Mouse (Mus musculus) cerebellum, adult 8-10 months (tissue): ENCODE measurements around the gene Pcp2.
"Not testable (repeated sequence)": the region's sequence is repeated elsewhere in the genome, so short reads cannot be mapped to it uniquely, and the experiment has no call there.

ENCODE experiments used
- DNase-seq: peaks from one replicate; pipeline ENCODE4 v3.0.0; 2022

Gene Pcp2

GRCm38 (mm10) chr8:3609816-3610150 lies 15.6 kb downstream of the Pcp2 start:
- DNase-seq: no peak

DNA sequence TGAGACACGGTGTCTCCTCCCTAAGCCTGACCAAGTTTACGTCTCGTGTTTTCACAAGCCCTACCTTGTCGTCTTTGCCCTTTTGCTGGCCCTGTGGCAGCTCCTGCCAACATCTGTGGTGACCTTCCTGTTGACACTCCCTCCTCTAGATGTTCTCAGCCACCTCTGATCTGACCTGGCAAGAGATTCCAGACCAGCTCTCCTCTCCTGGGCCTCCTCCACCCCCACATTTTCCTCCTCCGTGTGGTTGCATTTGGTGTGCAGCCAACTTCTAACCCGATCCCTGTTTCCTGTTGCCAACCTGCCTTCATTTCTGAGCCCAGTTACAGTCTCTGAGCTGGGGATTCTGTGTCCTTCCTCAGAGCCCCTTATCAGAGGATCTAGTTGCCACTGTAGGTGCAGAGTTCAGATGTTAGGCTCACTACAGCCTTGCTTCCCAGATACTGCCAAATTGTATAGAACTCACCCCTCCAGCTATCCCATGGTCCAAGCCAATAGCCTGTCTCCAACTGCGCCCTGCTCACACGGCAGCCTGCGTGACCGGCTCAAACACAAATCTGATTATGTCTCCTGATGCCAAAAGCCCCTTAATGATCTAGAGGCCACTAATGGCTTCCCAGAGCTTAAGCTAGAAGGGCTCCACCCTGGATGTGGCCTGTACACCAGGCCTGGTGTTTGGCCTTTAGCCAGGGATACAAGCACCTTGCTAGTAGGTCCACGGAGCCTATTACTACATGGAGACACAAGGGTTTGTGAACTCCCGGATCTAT lies 16.1 kb downstream of the Pcp2 start:
- no peak for DNase-seq

DNA sequence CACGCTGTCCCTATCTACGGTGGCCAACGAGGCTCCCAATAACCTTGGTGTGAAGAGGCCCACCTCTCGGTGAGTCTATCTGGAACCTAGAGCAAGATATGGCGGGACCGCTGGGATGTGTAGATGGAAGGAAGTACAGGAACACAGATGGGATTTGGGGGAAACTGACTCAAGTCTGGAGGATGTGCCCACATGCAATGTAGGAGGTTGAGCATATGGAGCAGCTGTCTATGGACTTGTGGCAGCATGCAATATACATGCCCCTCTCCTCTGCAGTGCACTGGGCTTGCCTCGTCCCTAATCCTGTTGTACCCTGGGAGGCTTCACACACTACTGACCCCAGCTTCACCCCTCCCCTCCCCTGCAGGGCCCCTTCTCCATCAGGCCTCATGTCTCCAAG lies 17.5 kb downstream of the Pcp2 start:
- no peak for DNase-seq

GRCm38 (mm10) chr8:3606593-3606992 lies 18.8 kb downstream of the Pcp2 start:
- DNase-seq: no peak

DNA sequence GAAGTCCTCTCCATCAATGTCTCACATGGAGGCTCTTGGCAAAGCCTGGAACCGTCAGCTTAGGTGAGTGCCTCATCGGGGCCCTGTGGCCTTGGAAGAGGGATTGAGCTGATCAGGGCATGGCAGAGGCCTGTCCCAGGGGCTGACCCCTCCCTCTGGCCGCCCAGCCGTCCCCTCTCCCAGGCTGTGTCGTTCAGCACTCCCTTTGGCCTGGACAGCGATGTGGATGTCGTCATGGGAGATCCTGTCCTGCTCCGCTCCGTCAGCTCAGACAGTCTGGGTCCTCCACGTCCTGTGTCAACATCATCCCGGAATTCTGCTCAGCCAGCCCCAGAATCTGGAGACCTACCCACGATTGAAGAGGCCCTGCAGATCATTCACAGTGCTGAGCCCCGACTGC lies 21.9 kb downstream of the Pcp2 start:
- DNase-seq: no peak

DNA sequence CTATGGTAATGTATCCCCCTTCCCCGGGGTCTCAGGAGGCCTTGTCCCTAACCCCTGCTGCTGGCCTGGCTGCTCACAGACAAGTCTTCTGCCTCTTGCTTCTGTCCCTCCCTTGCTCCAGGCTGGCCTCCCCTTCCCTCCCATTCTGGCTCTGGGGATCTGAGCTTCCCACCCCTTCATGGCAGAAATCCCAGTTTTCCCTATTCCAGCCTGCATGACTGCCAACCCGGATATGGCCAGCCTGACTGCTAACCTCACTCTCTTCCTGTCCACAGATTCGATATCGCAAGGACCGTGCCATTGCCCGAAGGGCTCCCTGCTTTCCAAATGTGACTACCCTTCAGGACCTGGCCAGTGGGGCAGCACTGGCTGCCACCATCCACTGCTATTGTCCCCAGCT lies 24.9 kb downstream of the Pcp2 start:
- DNase-seq: no peak

GRCm38 (mm10) chr8:3599219-3599618 lies 26.1 kb downstream of the Pcp2 start:
- no peak for DNase-seq

- DNase-seq: no peak
Observed at GRCm38 (mm10) chr8:3598054-3598453, 27.3 kb downstream of the Pcp2 start.

- no peak for DNase-seq
Observed at GRCm38 (mm10) chr8:3594466-3594865, 30.9 kb downstream of the Pcp2 start.

GRCm38 (mm10) chr8:3593470-3593869 lies 31.9 kb downstream of the Pcp2 start:
- no peak for DNase-seq

DNA sequence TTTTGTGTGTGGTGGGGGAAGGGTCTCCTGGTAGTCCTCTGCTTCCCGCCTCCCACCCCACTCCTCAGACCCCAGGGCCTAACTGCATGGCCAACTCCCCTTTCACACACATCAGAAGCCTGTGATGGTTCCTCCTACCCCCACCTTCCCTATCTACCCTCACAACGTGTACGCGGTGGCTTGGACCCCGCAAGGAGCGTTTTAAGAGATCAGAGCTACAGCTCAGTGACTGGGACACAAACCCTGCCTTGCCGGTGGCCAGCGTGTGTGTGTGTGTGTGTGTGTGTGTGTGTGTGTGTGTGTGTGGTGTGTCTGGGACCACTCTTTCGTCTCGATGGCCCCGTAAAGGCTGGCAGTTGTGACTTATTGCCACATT lies 37.1 kb downstream of the Pcp2 start:
- DNase-seq: no peak

- DNase-seq: peak; percentile 71
Observed at GRCm38 (mm10) chr8:3587391-3588257, 37.7 kb downstream of the Pcp2 start.

- DNase-seq: no peak
Observed at GRCm38 (mm10) chr8:3586993-3587390, 38.4 kb downstream of the Pcp2 start, which contains the start of gene Camsap3. TSS of gene Camsap3 (plus strand) at chr8:3587293.

- DNase-seq: no peak
Observed at GRCm38 (mm10) chr8:3586452-3586851, 38.9 kb downstream of the Pcp2 start.

DNA sequence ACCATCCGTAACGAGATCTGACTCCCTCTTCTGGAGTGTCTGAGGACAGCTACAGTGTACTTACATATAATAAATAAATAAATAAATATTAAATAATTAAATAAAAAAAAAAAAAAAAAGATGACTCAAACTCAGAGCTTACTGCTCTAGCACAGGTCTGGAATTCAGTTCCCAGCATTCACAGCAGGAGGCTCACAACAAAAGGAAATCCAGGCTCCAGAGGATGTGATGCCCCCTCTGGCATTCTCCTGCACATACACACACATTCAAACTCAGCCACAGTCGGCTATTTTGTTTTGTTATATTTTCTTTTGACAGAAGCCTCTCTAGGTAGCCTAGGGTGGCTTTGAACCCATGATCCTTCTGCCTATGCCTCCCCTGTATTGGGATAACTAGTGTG lies 43.4 kb downstream of the Pcp2 start:
- not testable (repeated sequence) for DNase-seq

DNA sequence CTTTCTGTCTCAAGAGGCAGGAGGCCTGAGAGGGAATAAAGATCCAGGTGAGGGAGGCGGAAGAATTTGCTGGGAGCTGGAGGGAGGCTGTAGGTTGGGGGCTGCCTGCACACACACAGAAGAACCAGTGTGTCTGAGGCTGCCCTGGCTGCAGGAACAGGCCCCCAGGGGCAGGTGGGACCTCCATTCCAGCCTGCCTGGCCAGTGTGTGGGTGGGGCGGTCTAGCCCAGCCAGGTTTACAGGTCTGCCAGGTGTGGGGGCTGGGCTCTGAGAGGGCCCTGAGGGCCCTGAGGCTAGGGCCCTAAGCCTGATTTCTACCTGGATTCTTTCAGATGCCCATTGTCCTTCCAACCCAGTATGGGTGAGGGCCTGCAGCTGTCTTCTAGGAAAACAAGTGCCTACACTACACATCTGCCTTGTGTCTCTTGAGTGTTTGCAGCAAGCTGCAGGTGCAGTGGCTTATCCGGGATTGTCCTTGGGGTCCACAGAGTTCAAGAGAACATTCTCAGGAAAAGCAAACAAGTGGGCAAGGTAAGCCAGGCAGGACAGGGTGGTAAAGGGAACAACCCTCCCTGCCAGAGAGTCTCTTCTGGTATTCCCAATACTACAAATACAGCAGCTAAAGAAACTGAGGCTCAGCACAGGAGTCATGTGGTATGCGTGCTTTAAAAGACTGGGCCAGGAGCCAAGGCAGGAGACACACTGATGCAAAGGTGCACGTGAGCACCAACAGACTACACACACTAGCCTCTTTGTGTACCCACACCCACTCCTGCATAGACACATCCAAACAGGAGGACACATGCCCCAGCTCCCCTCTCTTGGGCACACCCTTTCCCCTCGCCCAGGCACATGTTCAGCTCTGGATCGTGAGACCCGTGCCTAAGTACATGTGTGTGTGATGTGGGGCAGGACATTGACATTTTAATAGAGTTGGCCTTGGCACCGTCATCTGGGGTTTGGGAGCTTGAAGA lies 45.7 kb downstream of the Pcp2 start:
- DNase-seq: no peak

DNA sequence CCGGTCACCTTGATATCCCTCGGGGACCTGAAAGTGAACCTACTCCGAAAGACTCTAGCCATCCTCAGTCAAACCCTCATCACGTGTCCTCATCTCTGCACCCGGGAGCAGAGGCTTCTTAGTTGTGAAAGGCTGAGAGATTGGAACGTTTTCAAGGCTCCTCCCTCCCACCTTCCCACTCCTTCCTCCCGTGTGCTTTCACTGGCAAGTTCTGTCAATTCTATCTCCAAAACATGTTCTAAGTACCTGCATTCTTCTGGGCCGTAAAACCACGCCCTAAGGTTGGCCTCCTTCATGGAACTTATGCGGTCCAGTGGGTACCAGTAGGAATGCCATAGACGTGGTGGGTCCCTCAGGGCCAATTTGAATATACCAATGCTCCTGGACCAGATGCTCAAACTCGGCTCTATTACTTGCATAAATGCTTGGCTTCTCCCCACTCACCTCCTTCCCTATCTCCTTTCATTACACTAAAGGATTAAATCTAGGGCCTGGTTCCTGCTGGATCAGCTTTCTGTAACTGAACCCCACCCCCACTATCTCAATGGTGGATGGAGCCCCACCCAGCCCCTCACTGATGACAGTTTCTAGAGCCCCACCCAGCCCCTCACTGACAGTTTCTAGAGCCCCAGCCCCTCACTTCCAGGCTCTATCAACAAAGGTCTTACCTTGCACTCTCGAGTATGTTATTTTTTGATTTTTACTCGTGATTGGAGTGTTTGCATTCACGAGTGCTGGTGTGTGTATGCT lies 49.0 kb downstream of the Pcp2 start:
- no peak for DNase-seq

DNA sequence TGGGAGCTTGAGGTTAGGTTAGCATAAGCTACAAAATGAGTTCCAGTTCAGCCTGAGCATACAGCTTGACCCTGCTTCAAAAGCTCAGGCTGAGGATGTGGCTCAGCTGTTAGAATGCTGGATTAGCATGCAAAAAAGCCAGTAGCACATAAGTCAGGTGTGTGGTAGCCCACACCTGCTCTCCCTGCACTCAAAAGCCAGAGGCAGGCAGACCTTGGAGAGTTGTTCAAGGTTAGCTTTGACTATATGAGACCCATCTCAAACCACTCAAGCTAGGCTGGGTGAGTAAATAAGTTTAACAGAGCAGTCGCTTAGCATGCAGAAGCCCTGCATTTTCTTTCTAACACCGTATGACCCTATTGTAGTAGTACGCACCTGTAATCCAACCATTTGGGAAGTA lies 50.8 kb downstream of the Pcp2 start:
- no peak for DNase-seq
